Mouse (Mus musculus) midbrain, embryonic 16.5 days (tissue): Measurements from ENCODE around the gene Auts2. TPM values are rescaled to one million over a fixed set of nuclear protein-coding genes. Genes with fewer than 3 reads are reported as not detected.

ENCODE experiments used
- ATAC-seq: fragments of 200-750 bp; cut with Nextera tagmentation; 2 replicates; pipeline ENCODE4 v1.8.0; 2017; ENCODE audit warnings: moderate TSS enrichment
- H3K27ac ChIP-seq: fragments of 300-500 bp; sonication (generic); 2 replicates; pipeline ENCODE4 v1.5.1; 2014; ENCODE audit warnings: mild to moderate bottlenecking, low read length, mixed read lengths
- H3K27me3 ChIP-seq: fragments of 300-500 bp; sonication (generic); 2 replicates; pipeline ENCODE4 v1.6.1; 2014; ENCODE audit warnings: low read depth, low read length, mixed read lengths; ENCODE audit not compliant: control insufficient read depth, insufficient read depth
- H3K36me3 ChIP-seq: fragments of 300-500 bp; sonication (generic); 2 replicates; pipeline ENCODE4 v1.6.1; 2014; ENCODE audit warnings: mild to moderate bottlenecking, low read length, moderate library complexity, mixed read lengths; ENCODE audit not compliant: control insufficient read depth, insufficient read depth
- H3K4me1 ChIP-seq: fragments of 300-500 bp; sonication (generic); 2 replicates; pipeline ENCODE4 v1.6.1; 2014; ENCODE audit warnings: mild to moderate bottlenecking, low read length, mixed read lengths; ENCODE audit not compliant: control insufficient read depth, insufficient read depth
- H3K4me2 ChIP-seq: fragments of 300-500 bp; sonication (generic); 2 replicates; pipeline ENCODE4 v1.6.1; 2014; ENCODE audit warnings: mild to moderate bottlenecking, low read length, mixed read lengths
- H3K4me3 ChIP-seq: fragments of 300-500 bp; sonication (generic); 2 replicates; pipeline ENCODE4 v1.5.1; 2014; ENCODE audit warnings: low read depth, mild to moderate bottlenecking, low read length, moderate library complexity, mixed read lengths
- H3K9ac ChIP-seq: fragments of 300-500 bp; sonication (generic); 2 replicates; pipeline ENCODE4 v1.6.1; 2014; ENCODE audit warnings: low read depth, low read length, mixed read lengths
- H3K9me3 ChIP-seq: fragments of 300-500 bp; sonication (generic); replicated peaks from 2 replicates; pipeline ENCODE4 v1.6.1; 2014; ENCODE audit warnings: mild to moderate bottlenecking, low read length, mixed read lengths; ENCODE audit not compliant: control insufficient read depth, poor library complexity, severe bottlenecking
- WGBS: fragments of 180-500 bp; shearing (Covaris S2); extraction: QIAGEN DNeasy Blood & Tissue Kit; methylation state at CpG from one replicate; pipeline ENCODE4 v1.1.7; 2014; 5-methylcytosine and 5-hydroxymethylcytosine counted together
- polyA plus RNA-seq: library from polyadenylated mRNA; unstranded; fragments of >200 nt; fragmentation: Nextera tagmentation; extraction: Ambion mirVana; gene quantifications from 2 replicates; pipeline ENCODE4 v1.2.1, GENCODE M21; 2015

The Auts2 gene
- polyA plus RNA-seq, 1 experiment from 2014 or later = 49.8 TPM

GRCm38 (mm10) chr5:131806350-131806749 lies 736.8 kb downstream of the Auts2 start:
- Histone ChIP-seq H3K9me3 (no peaks in the 10 kb centered on the region), H3K27ac (no peak overlapping the region), H3K9ac (no peak overlapping the region), H3K36me3 (no peaks in the 10 kb centered on the region), H3K27me3 (no peaks in the 10 kb centered on the region), H3K4me1 (peaks cover 22% of the 10 kb centered on the region), H3K4me2 (no peak overlapping the region), H3K4me3 (no peak overlapping the region)
- no peak for ATAC-seq
- WGBS = 92% methylated on average over 2 of the region's 2 CpGs

GRCm38 (mm10) chr5:131805277-131805676 lies 737.9 kb downstream of the Auts2 start:
- WGBS = 56% methylated on average over 4 of the region's 4 CpGs
- ATAC-seq = no peak
- H3K36me3 ChIP-seq = no peaks in the 10 kb centered on the region
- H3K27ac ChIP-seq = no peak overlapping the region
- H3K4me2 ChIP-seq = no peak overlapping the region
- H3K9me3 ChIP-seq = no peaks in the 10 kb centered on the region
- peaks cover 22% of the 10 kb centered on the region for H3K4me1 ChIP-seq
- no peak overlapping the region for H3K9ac ChIP-seq
- H3K27me3 ChIP-seq = no peaks in the 10 kb centered on the region
- H3K4me3 ChIP-seq = no peak overlapping the region

DNA sequence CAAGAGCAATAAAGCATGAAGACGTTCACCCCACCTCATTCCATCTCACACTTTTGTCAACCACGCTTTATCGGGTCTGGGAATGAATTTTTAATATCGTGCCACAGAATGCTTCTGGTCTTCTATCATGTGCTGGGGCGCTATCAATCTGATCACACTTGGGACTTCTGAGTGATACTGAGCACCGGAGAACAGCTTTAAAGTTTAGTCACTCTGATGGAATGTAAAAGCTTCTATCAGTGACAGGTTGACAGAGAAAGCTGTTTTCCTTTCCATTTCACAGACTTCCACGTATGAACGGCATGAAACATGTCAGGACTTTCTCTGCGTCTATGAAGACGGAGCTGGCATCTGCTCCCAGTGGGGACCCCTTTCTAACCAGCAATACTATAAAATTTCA lies 739.5 kb downstream of the Auts2 start:
- no peaks in the 10 kb centered on the region for H3K9me3 ChIP-seq
- no peak overlapping the region for H3K9ac ChIP-seq
- H3K4me2 ChIP-seq = no peak overlapping the region
- WGBS = 58% methylated on average over 10 of the region's 10 CpGs
- ATAC-seq = no peak
- no peak overlapping the region for H3K4me3 ChIP-seq
- no peak overlapping the region for H3K27ac ChIP-seq
- no peaks in the 10 kb centered on the region for H3K36me3 ChIP-seq
- H3K4me1 ChIP-seq = peaks cover 24% of the 10 kb centered on the region
- no peaks in the 10 kb centered on the region for H3K27me3 ChIP-seq

- no peak overlapping the region; the same call in 1 of the 2 replicates for H3K27ac ChIP-seq
These were observed 740.7 kb downstream of the Auts2 start for GRCm38 (mm10) chr5:131802340-131803036.

DNA sequence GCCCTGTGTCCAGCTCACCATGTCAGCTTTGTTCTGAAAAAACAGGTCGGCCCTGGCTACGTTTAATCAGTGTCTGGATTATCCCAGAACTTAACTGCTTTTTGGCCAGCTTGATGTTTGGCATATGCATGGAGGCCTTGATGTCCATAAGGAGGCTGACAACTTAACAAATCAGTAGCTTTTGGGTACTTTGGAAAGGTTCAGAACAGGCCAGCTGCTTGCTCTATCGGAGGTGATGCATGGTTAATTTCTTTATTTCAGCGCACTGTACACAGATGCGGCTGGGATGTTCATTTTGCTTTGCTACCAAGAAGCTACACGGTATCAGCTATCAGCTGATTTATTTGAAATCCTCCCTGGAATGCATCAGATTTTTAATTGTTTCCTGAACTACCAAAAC lies 741.2 kb downstream of the Auts2 start:
- ATAC-seq = no peak
- Histone ChIP-seq H3K36me3 (no peaks in the 10 kb centered on the region), H3K27me3 (no peaks in the 10 kb centered on the region), H3K4me1 (peaks cover 28% of the 10 kb centered on the region), H3K27ac (no peak overlapping the region), H3K9ac (no peak overlapping the region), H3K4me3 (no peak overlapping the region), H3K4me2 (no peak overlapping the region), H3K9me3 (no peaks in the 10 kb centered on the region)
- WGBS = 30% methylated on average over 6 of the region's 6 CpGs

More at GRCm38 (mm10) chr5:131802340-131803036, 740.7 kb downstream of the Auts2 start:
- Histone ChIP-seq H3K4me2 (no peak overlapping the region), H3K9ac (no peak overlapping the region), H3K4me1 (peaks cover 28% of the 10 kb centered on the region), H3K4me3 (no peak overlapping the region), H3K27me3 (no peaks in the 10 kb centered on the region), H3K36me3 (no peaks in the 10 kb centered on the region), H3K9me3 (no peaks in the 10 kb centered on the region)
- WGBS = 24% methylated on average over 6 of the region's 6 CpGs
- no peak; the same call in 1 of the 2 replicates for ATAC-seq

DNA sequence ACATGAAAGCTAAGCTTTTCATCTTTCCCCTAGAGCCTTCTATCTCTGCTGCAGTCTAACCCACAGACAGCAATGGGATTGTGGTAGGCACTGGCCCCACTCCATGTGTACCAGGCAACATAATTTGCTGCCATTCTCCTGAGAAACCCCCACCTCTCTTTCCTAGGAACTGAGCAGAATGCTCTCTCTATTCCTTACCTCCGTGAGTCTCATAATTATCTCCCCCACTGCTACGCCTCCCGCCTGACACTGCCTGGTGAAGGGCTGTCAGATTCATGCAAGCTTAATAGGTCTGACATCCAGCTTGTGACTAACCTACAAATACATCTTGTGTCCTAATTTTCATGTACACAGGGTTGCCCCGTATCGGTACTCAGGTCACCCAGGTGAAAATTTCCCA lies 744.8 kb downstream of the Auts2 start:
- H3K27ac ChIP-seq = no peak overlapping the region

GRCm38 (mm10) chr5:131797044-131797443 lies 746.1 kb downstream of the Auts2 start:
- Histone ChIP-seq H3K9me3 (no peaks in the 10 kb centered on the region), H3K36me3 (no peaks in the 10 kb centered on the region), H3K4me3 (no peak overlapping the region), H3K27ac (no peak overlapping the region), H3K4me1 (peaks cover 28% of the 10 kb centered on the region), H3K27me3 (no peaks in the 10 kb centered on the region), H3K9ac (no peak overlapping the region), H3K4me2 (no peak overlapping the region)
- ATAC-seq = no peak

More for the DNA sequence above, 744.8 kb downstream of the Auts2 start:
- H3K36me3 ChIP-seq = no peaks in the 10 kb centered on the region
- no peaks in the 10 kb centered on the region for H3K9me3 ChIP-seq
- peaks cover 37% of the 10 kb centered on the region for H3K4me1 ChIP-seq
- 36% methylated on average over 5 of the region's 5 CpGs for WGBS
- no peaks in the 10 kb centered on the region for H3K27me3 ChIP-seq
- no peak overlapping the region for H3K4me3 ChIP-seq
- no peak overlapping the region for H3K9ac ChIP-seq
- 0 out of 2 replicates have a peak, but pooled peaks have one; percentile 30 for ATAC-seq
- H3K4me2 ChIP-seq = no peak overlapping the region

DNA sequence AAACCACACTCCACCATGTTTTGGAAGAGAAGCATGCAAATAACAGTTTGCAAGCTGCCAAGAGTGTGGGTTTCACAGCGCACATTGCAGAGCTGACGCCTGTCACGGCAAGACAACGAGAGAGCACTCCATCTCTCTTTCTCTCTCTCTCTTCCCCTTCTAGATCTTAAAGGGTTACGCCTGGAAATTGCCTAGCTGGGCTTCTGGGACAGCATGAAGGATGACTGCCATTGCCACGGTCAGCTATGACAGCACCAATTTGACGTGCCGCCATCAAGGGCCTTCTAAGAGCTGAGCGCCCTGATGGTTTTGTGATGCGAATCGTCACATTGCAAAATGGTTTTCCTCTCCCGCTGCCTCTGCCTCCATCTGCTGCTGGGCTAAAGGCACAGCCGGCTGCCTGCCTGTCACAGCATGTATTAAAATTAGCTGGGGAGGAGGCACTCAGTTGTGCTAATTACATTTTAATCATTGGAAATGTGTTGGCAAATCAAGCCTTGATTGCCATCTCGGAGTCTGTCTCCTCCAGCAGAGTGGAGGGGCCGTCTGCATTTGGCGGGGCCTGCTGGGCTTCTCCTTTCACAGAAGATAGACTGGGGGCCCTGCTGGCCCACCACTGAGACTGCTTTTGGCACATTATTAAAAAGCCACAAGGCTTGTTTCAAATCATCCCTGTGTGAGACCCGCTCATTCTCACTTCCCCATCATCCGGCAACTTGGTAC lies 748.6 kb downstream of the Auts2 start:
- Histone ChIP-seq H3K27me3 (no peaks in the 10 kb centered on the region), H3K36me3 (no peaks in the 10 kb centered on the region), H3K4me2 (peak overlapping the region; percentile 37), H3K27ac (peak overlapping the region; percentile 53), H3K4me3 (no peak overlapping the region), H3K4me1 (peaks cover 26% of the 10 kb centered on the region), H3K9me3 (no peaks in the 10 kb centered on the region), H3K9ac (no peak overlapping the region)
- 14% methylated on average over 18 of the region's 18 CpGs for WGBS
- ATAC-seq = peak; percentile 72

- H3K4me1 ChIP-seq = peaks cover 24% of the 10 kb centered on the region
- H3K4me2 ChIP-seq = no peak overlapping the region
- H3K4me3 ChIP-seq = no peak overlapping the region
- WGBS = 56% methylated on average over 8 of the region's 8 CpGs
- no peak for ATAC-seq
- no peaks in the 10 kb centered on the region for H3K27me3 ChIP-seq
- H3K9me3 ChIP-seq = no peaks in the 10 kb centered on the region
- no peak overlapping the region for H3K9ac ChIP-seq
- no peak overlapping the region for H3K27ac ChIP-seq
- H3K36me3 ChIP-seq = no peaks in the 10 kb centered on the region
These were observed 753.5 kb downstream of the Auts2 start for GRCm38 (mm10) chr5:131789601-131790000.
